Comparison of ENCODE assay signal across 13 mouse cellular contexts in genomic region chr4:28935567-28935966, GRCm38 (mm10).
DNase-seq lines count a peak whose midpoint lies in the region; ATAC-seq lines count a peak whose summit lies in the region.
"Had no signal": no experiment of that assay in that cellular context is flagged by ENCODE, and none has a peak within 500 bp of the region (broad histone marks: within the 10 kb centered on the region; RNA-seq: fewer than 3 reads in every experiment).

No protein-coding gene starts in this region.

- no peaks in the 10 kb centered on the region for H3K9me3 ChIP-seq in forebrain, embryonic 15.5 days
- H3K9me3 ChIP-seq in hindbrain, embryonic 16.5 days (ENCODE audit: control insufficient read depth, low read length): no peaks in the 10 kb centered on the region
- H3K9me3 ChIP-seq: heart, embryonic 13.5 days; intestine, embryonic 15.5 days; limb, embryonic 10.5 days; liver, embryonic 15.5 days had no signal

- no peaks in the 10 kb centered on the region for H3K27me3 ChIP-seq in forebrain, embryonic 15.5 days
- no peaks in the 10 kb centered on the region for H3K27me3 ChIP-seq in hindbrain, embryonic 16.5 days (replicated peaks; ENCODE audit: control insufficient read depth, insufficient read depth, low read length)
- H3K27me3 ChIP-seq: heart, embryonic 13.5 days; intestine, embryonic 15.5 days; liver, embryonic 15.5 days had no signal

- peak; percentile 88 for ATAC-seq in forebrain, embryonic 15.5 days (replicated peaks)
- peak; percentile 83 for ATAC-seq in hindbrain, embryonic 16.5 days
- ATAC-seq: intestine, embryonic 15.5 days had no signal

- peaks cover 19% of the 10 kb centered on the region for H3K4me1 ChIP-seq in forebrain, embryonic 15.5 days
- peaks cover 5% of the 10 kb centered on the region; the same call in 1 of the 2 replicates for H3K4me1 ChIP-seq in hindbrain, embryonic 16.5 days (ENCODE audit: control insufficient read depth, insufficient read depth, low read depth, low read length)
- H3K4me1 ChIP-seq: intestine, embryonic 15.5 days; liver, embryonic 15.5 days had no signal

- WGBS in forebrain, embryonic 15.5 days: 18% methylated on average over 11 of the region's 11 CpGs
- WGBS in hindbrain, embryonic 16.5 days: 31% methylated on average over 11 of the region's 11 CpGs

- no peaks in the 10 kb centered on the region for H3K36me3 ChIP-seq in forebrain, embryonic 15.5 days
- no peaks in the 10 kb centered on the region for H3K36me3 ChIP-seq in hindbrain, embryonic 16.5 days (ENCODE audit: control insufficient read depth, insufficient read depth, low read length)
- H3K36me3 ChIP-seq: intestine, embryonic 15.5 days; liver, embryonic 15.5 days had no signal

- H3K9ac ChIP-seq in forebrain, embryonic 15.5 days (replicated peaks): no peak overlapping the region
- H3K9ac ChIP-seq in hindbrain, embryonic 16.5 days (ENCODE audit: low read depth, low read length): no peak overlapping the region
- H3K9ac ChIP-seq: heart, embryonic 13.5 days; intestine, embryonic 15.5 days; liver, embryonic 15.5 days had no signal

- H3K27ac ChIP-seq in forebrain, embryonic 15.5 days (replicated peaks): no peak overlapping the region
- H3K27ac ChIP-seq in hindbrain, embryonic 16.5 days (ENCODE audit: low read depth, low read length): 0 out of 2 replicates have a peak overlapping the region, but pooled peaks have one; percentile 3
- H3K27ac ChIP-seq: gastrocnemius, adult 2 months; heart, embryonic 13.5 days; intestine, embryonic 15.5 days; limb, embryonic 10.5 days; liver, embryonic 15.5 days had no signal

- peak overlapping the region; percentile 20 for H3K4me3 ChIP-seq in forebrain, embryonic 15.5 days
- H3K4me3 ChIP-seq in hindbrain, embryonic 16.5 days (ENCODE audit: low read length): no peak overlapping the region
- H3K4me3 ChIP-seq: gastrocnemius, adult 2 months; heart, embryonic 13.5 days; intestine, embryonic 15.5 days; limb, embryonic 10.5 days; liver, embryonic 15.5 days had no signal

- H3K4me2 ChIP-seq in forebrain, embryonic 15.5 days (replicated peaks): peak overlapping the region; percentile 37
- H3K4me2 ChIP-seq in hindbrain, embryonic 16.5 days (ENCODE audit: low read length): peak overlapping the region; percentile 48
- H3K4me2 ChIP-seq: heart, embryonic 13.5 days; intestine, embryonic 15.5 days; liver, embryonic 15.5 days had no signal

- DNase-seq in left cerebral cortex, postnatal 14 days (ENCODE audit: low spot score in 2 of 2): peak; percentile 13 to 19
- DNase-seq in left cerebral cortex, adult 18-20 months (ENCODE audit: low spot score in 2 of 2): no peak
- peak; percentile 28 for DNase-seq in retina, embryonic 14.5 days (ENCODE audit: low spot score)
- no peak for DNase-seq in adrenal gland, postnatal 25 days
- no peak for DNase-seq in thymus, adult 18-20 months
- DNase-seq: gastrocnemius, adult 2 months; kidney, postnatal 10 days had no signal

- intact Hi-C loops in left cerebral cortex, postnatal 14 days (cut with DNase I): loop anchor here (10.0 kb wide), 1 partner anchor 121 kb away; the partner anchor contains the start of gene Epha7

Comparison
In these comparisons a context has a peak if more than half of its experiments do, and no peak if none do; other contexts are left out.
1. DNase-seq: peak in left cerebral cortex, postnatal 14 days (2 of 2) and retina, embryonic 14.5 days (single experiment); none in left cerebral cortex, adult 18-20 months (0 of 2), adrenal gland, postnatal 25 days (single experiment) and thymus, adult 18-20 months (0 of 2).